28 mouse cellular contexts compared by ENCODE assay signal in genomic region chr5:103171207-103171606, GRCm38 (mm10). TPM values are rescaled to one million over a fixed set of nuclear protein-coding genes. Genes with fewer than 3 reads are reported as not detected.
"Had no signal": no experiment of that assay in that cellular context is flagged by ENCODE, and none has a peak within 500 bp of the region (broad histone marks: within the 10 kb centered on the region; RNA-seq: fewer than 3 reads in every experiment).

No protein-coding gene starts in this region.

- H3K4me2 ChIP-seq: embryonic facial prominence, embryonic 12.5 days; embryonic facial prominence, embryonic 13.5 days; embryonic facial prominence, embryonic 15.5 days; forebrain, embryonic 12.5 days; forebrain, embryonic 13.5 days; forebrain, embryonic 15.5 days had no signal

- H3K9ac ChIP-seq: embryonic facial prominence, embryonic 12.5 days; embryonic facial prominence, embryonic 13.5 days; embryonic facial prominence, embryonic 15.5 days; forebrain, embryonic 12.5 days; forebrain, embryonic 13.5 days; forebrain, embryonic 15.5 days; forebrain, postnatal 0 days had no signal

- H3K27ac ChIP-seq: embryonic facial prominence, embryonic 10.5 days; embryonic facial prominence, embryonic 12.5 days; embryonic facial prominence, embryonic 13.5 days; embryonic facial prominence, embryonic 15.5 days; forebrain, embryonic 10.5 days; forebrain, embryonic 12.5 days; forebrain, embryonic 13.5 days; forebrain, embryonic 15.5 days; gastrocnemius, adult 2 months; heart, adult 2 months had no signal

- H3K9me3 ChIP-seq: embryonic facial prominence, embryonic 12.5 days; embryonic facial prominence, embryonic 13.5 days; forebrain, embryonic 13.5 days had no signal

- H3K4me3 ChIP-seq: embryonic facial prominence, embryonic 10.5 days; embryonic facial prominence, embryonic 12.5 days; embryonic facial prominence, embryonic 13.5 days; embryonic facial prominence, embryonic 15.5 days; erythroblast, embryonic 14.5 days; forebrain, embryonic 10.5 days; forebrain, embryonic 12.5 days; forebrain, embryonic 13.5 days; forebrain, embryonic 15.5 days; gastrocnemius, adult 2 months; heart, adult 2 months had no signal

- ATAC-seq: forebrain, embryonic 13.5 days; forebrain, embryonic 14.5 days; forebrain, embryonic 15.5 days; forebrain, embryonic 16.5 days; forebrain, postnatal 0 days had no signal

- H3K36me3 ChIP-seq: embryonic facial prominence, embryonic 10.5 days; embryonic facial prominence, embryonic 12.5 days; embryonic facial prominence, embryonic 13.5 days; embryonic facial prominence, embryonic 15.5 days; forebrain, embryonic 10.5 days; forebrain, embryonic 12.5 days; forebrain, embryonic 15.5 days had no signal

- H3K4me1 ChIP-seq: embryonic facial prominence, embryonic 10.5 days; embryonic facial prominence, embryonic 12.5 days; embryonic facial prominence, embryonic 13.5 days; embryonic facial prominence, embryonic 15.5 days; forebrain, embryonic 10.5 days; forebrain, embryonic 12.5 days had no signal

- H3K27me3 ChIP-seq: embryonic facial prominence, embryonic 12.5 days; embryonic facial prominence, embryonic 13.5 days; embryonic facial prominence, embryonic 15.5 days; forebrain, embryonic 12.5 days; forebrain, embryonic 13.5 days; forebrain, embryonic 15.5 days had no signal

- DNase-seq: cerebellum, adult 8-10 months; cerebellum, adult 9-10 months; cerebellum, adult 9-11 months; cerebellum, postnatal 10 days; cerebellum, postnatal 14 days; cerebellum, postnatal 25 days; cerebellum, postnatal 36 days; embryo, embryonic 11 days; forebrain, postnatal 0 days; gastrocnemius, adult 2 months; gastrocnemius, postnatal 10 days; gastrocnemius, postnatal 14 days; gastrocnemius, postnatal 25 days; gastrocnemius, postnatal 36 days; heart, adult 11 months; heart, adult 18-20 months; heart, adult 2 months had no signal

RNA-seq across cellular contexts. Expression of gene Mapk10, which starts 39.9 kb away (rescaled TPM):
- polyA plus RNA-seq: erythroblast, embryonic 14.5 days had no signal
